Mouse (Mus musculus) stomach, embryonic 15.5 days (tissue): ENCODE results near the gene Ndufaf3. TPM values are rescaled to one million over a fixed set of nuclear protein-coding genes. Genes with fewer than 3 reads are reported as not detected.
"Not testable (repeated sequence)": the region's sequence is repeated elsewhere in the genome, so short reads cannot be mapped to it uniquely, and the experiment has no call there.

Experiments used
- ATAC-seq: fragments of 200-750 bp; cut with Nextera tagmentation; 2 replicates; pipeline ENCODE4 v1.8.0; 2017; ENCODE audit warnings: low read depth, moderate number of reproducible peaks, moderate TSS enrichment; ENCODE audit not compliant: insufficient read depth, low FRiP score
- H3K27ac ChIP-seq: fragments of 300-500 bp; sonication (generic); 2 replicates; pipeline ENCODE4 v1.5.1; 2015; ENCODE audit warnings: mild to moderate bottlenecking, inconsistent platforms
- H3K27me3 ChIP-seq: fragments of 300-500 bp; sonication (generic); replicated peaks from 2 replicates; pipeline ENCODE4 v1.6.1; 2015; ENCODE audit warnings: inconsistent platforms
- H3K36me3 ChIP-seq: fragments of 300-500 bp; sonication (generic); 2 replicates; pipeline ENCODE4 v1.6.1; 2015; ENCODE audit warnings: inconsistent platforms
- H3K4me1 ChIP-seq: fragments of 300-500 bp; sonication (generic); 2 replicates; pipeline ENCODE4 v1.6.1; 2015; ENCODE audit warnings: inconsistent platforms
- H3K4me2 ChIP-seq: fragments of 300-500 bp; sonication (generic); 2 replicates; pipeline ENCODE4 v1.6.1; 2015; ENCODE audit warnings: mild to moderate bottlenecking, inconsistent platforms
- H3K4me3 ChIP-seq: fragments of 300-500 bp; sonication (generic); replicated peaks from 2 replicates; pipeline ENCODE4 v1.5.1; 2015; ENCODE audit warnings: inconsistent platforms
- H3K9ac ChIP-seq: fragments of 300-500 bp; sonication (generic); 2 replicates; pipeline ENCODE4 v1.6.1; 2015; ENCODE audit warnings: inconsistent platforms
- H3K9me3 ChIP-seq: fragments of 300-500 bp; sonication (generic); 2 replicates; pipeline ENCODE4 v1.6.1; 2016; ENCODE audit warnings: inconsistent platforms
- WGBS: fragments of 180-500 bp; shearing (Covaris S2); methylation state at CpG from one replicate; pipeline ENCODE4 v1.1.7; 2015; 5-methylcytosine and 5-hydroxymethylcytosine counted together
- polyA plus RNA-seq: library from polyadenylated mRNA; unstranded; fragments of >200 nt; fragmentation: Nextera tagmentation; extraction: Ambion mirVana; gene quantifications from 2 replicates; pipeline ENCODE4 v1.2.1, GENCODE M21; 2015

Ndufaf3 gene
- 38.0 and 38.9 TPM in 2 replicates for polyA plus RNA-seq

DNA sequence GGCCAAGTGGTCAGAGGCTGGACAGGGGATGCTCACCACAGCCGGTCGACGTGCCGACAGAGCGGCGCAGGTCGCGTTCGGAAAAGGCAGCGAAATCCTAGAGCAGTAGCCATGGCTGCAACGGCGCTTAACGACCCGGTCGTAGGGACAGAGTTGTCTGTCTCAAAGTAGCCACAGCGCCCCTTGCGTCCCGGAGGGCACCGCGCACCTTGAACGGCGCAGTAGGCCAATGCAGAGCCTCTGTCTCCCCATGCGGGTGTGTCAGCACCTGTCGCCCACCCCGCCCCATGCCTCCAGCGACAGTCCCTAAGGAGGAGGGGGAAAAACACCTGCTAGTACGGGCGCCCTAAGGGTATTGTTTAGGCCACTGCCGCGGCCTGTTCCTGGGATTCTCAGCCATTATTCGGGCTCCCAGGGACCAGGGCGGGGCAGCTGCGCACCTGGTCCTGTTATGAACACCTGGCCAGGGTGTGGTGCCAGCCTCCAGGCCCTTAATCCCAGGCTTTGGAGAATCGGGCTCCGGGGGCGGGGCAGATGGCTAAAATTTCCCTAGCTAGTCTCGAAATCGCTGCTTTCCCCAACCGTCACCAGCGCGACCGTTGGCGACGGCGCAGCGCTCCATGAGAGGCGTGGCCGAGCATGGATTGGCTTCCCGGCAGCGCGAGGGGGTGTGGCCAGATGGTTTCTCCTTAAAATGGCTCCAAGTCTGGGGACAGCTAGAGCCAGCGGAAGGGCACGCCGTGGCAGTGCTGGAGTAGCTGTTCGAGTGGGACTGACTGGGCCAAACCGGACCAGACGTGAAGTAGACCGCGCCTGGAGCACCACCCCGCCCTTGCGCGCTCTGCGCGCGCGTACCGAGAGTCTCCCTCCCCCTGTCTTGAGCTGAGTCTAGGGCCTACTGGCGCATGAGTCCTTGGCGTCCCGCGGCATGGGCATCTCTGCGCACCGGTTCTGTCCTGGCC lies at the start of gene Ndufaf3:
Ndufaf3 (minus strand) TSS at position 620 of the 962 bp plus-strand sequence.
- no peaks in the 10 kb centered on the region for H3K27me3 ChIP-seq
- H3K27ac ChIP-seq: peak within 1 kb of the TSS; percentile 98
- 0% methylated on average over 73 of the region's 73 CpGs for WGBS
- H3K9ac ChIP-seq: peak within 1 kb of the TSS; percentile 64
- peaks cover 31% of the 10 kb centered on the region for H3K36me3 ChIP-seq
- H3K9me3 ChIP-seq: no peaks in the 10 kb centered on the region
- H3K4me1 ChIP-seq: peaks cover 31% of the 10 kb centered on the region
- H3K4me3 ChIP-seq: peak within 1 kb of the TSS; percentile 61
- H3K4me2 ChIP-seq: peak within 1 kb of the TSS; percentile 98
- peak; percentile 82 for ATAC-seq

DNA sequence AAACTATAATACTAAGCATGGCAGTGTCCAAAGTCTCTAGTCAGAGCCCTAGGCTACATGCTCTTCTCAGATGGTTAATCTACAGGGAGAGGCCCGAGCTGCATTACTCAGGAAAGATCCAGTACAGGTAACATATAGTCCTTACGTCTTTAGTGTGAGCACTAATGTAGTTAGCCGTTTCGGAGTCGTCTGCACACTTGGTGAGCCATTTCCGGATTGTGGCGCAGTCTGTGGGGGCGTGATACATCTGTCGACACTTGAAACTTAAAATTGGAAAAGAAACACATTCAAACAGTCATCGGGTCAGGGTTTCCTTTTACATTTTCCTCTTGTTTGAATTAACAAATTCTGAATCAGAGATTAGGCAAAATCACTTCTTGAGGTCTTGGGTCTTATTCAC lies 44.3 kb upstream of the Ndufaf3 start:
- WGBS: 92% methylated on average over 10 of the region's 10 CpGs
- no peak for ATAC-seq
- Histone ChIP-seq H3K27ac (no peak overlapping the region), H3K4me1 (no peaks in the 10 kb centered on the region), H3K4me3 (no peak overlapping the region), H3K9me3 (no peaks in the 10 kb centered on the region), H3K4me2 (no peak overlapping the region), H3K36me3 (peaks cover 67% of the 10 kb centered on the region), H3K27me3 (no peaks in the 10 kb centered on the region), H3K9ac (no peak overlapping the region)

GRCm38 (mm10) chr9:108608889-108609288 lies 41.7 kb upstream of the Ndufaf3 start:
- Histone ChIP-seq H3K36me3 (peaks cover 72% of the 10 kb centered on the region), H3K9me3 (no peaks in the 10 kb centered on the region), H3K9ac (no peak overlapping the region), H3K4me1 (no peaks in the 10 kb centered on the region), H3K27ac (no peak overlapping the region), H3K4me3 (no peak overlapping the region), H3K4me2 (no peak overlapping the region), H3K27me3 (no peaks in the 10 kb centered on the region)
- no peak for ATAC-seq
- WGBS: 86% methylated on average over 4 of the region's 4 CpGs

GRCm38 (mm10) chr9:108607929-108608328 lies 40.7 kb upstream of the Ndufaf3 start:
- peaks cover 72% of the 10 kb centered on the region for H3K36me3 ChIP-seq
- not testable (repeated sequence) for ATAC-seq

GRCm38 (mm10) chr9:108601986-108602385 lies 34.8 kb upstream of the Ndufaf3 start:
- WGBS: 69% methylated on average over 4 of the region's 4 CpGs
- ATAC-seq: no peak
- peaks cover 27% of the 10 kb centered on the region for H3K36me3 ChIP-seq

More at GRCm38 (mm10) chr9:108607929-108608328, 40.7 kb upstream of the Ndufaf3 start:
- not testable (repeated sequence) for H3K4me2 ChIP-seq, H3K4me1 ChIP-seq, H3K9ac ChIP-seq, H3K27ac ChIP-seq, H3K4me3 ChIP-seq, H3K27me3 ChIP-seq, H3K9me3 ChIP-seq
- 80% methylated on average over 5 of the region's 5 CpGs for WGBS

DNA sequence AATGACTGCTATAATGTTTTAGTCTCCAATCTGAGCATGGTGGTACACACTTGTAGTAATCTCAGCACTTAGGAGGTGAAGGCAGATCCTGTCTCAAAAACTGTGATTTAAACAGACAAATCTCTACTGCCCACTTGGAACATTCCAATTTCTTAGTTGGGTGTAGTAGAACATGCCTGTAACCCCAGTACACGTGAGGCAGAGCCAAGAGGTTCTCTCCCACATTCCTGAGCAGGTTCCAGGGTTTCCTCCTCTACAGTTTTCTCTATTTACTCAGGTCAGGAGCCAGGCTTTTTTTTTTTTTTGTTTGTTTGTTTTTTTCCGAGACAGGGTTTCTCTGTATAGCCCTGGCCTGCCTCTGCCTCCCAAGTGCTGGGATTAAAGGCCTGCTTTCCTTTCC lies 32.8 kb upstream of the Ndufaf3 start:
- Histone ChIP-seq H3K9ac (no peak overlapping the region), H3K4me1 (peaks cover 9% of the 10 kb centered on the region), H3K27ac (no peak overlapping the region), H3K4me2 (no peak overlapping the region), H3K9me3 (no peaks in the 10 kb centered on the region), H3K27me3 (no peaks in the 10 kb centered on the region), H3K4me3 (no peak overlapping the region), H3K36me3 (peaks cover 15% of the 10 kb centered on the region)
- no peak for ATAC-seq
- WGBS: 44% methylated on average over 2 of the region's 2 CpGs

More at GRCm38 (mm10) chr9:108601986-108602385, 34.8 kb upstream of the Ndufaf3 start:
- Histone ChIP-seq H3K4me3 (no peak overlapping the region), H3K27me3 (no peaks in the 10 kb centered on the region), H3K4me2 (no peak overlapping the region), H3K9me3 (no peaks in the 10 kb centered on the region), H3K27ac (no peak overlapping the region), H3K9ac (no peak overlapping the region), H3K4me1 (peaks cover 2% of the 10 kb centered on the region; the same call in 1 of the 2 replicates)

- Histone ChIP-seq H3K27ac (no peak overlapping the region), H3K4me1 (peaks cover 9% of the 10 kb centered on the region), H3K9ac (no peak overlapping the region), H3K36me3 (peaks cover 11% of the 10 kb centered on the region), H3K4me3 (no peak overlapping the region), H3K27me3 (no peaks in the 10 kb centered on the region), H3K4me2 (no peak overlapping the region), H3K9me3 (no peaks in the 10 kb centered on the region)
- no peak for ATAC-seq
- 69% methylated on average over 4 of the region's 4 CpGs for WGBS
Measured at GRCm38 (mm10) chr9:108599021-108599566, 31.9 kb upstream of the Ndufaf3 start.

GRCm38 (mm10) chr9:108596998-108597764 lies 29.9 kb upstream of the Ndufaf3 start, which contains the start of gene P4htm:
Gene P4htm, minus strand, starts transcription at chr9:108597667.
- 3% methylated on average over 68 of the region's 69 CpGs for WGBS

GRCm38 (mm10) chr9:108594354-108594753 lies 27.1 kb upstream of the Ndufaf3 start:
- H3K9me3 ChIP-seq: no peaks in the 10 kb centered on the region
- no peak for ATAC-seq
- H3K27ac ChIP-seq: no peak overlapping the region
- no peak overlapping the region for H3K4me3 ChIP-seq
- 61% methylated on average over 3 of the region's 3 CpGs for WGBS
- H3K4me1 ChIP-seq: peaks cover 9% of the 10 kb centered on the region
- no peaks in the 10 kb centered on the region for H3K36me3 ChIP-seq
- H3K4me2 ChIP-seq: no peak overlapping the region
- no peaks in the 10 kb centered on the region for H3K27me3 ChIP-seq
- no peak overlapping the region for H3K9ac ChIP-seq

More at GRCm38 (mm10) chr9:108596998-108597764, 29.9 kb upstream of the Ndufaf3 start, which contains the start of gene P4htm:
- Histone ChIP-seq H3K27me3 (no peaks in the 10 kb centered on the region), H3K4me1 (peaks cover 9% of the 10 kb centered on the region), H3K9ac (peak within 1 kb of the TSS; percentile 58), H3K27ac (no peak within 1 kb of the TSS), H3K4me3 (peak within 1 kb of the TSS; percentile 74), H3K4me2 (peak within 1 kb of the TSS; percentile 95), H3K9me3 (no peaks in the 10 kb centered on the region), H3K36me3 (no peaks in the 10 kb centered on the region)
- ATAC-seq: peak; percentile 70

DNA sequence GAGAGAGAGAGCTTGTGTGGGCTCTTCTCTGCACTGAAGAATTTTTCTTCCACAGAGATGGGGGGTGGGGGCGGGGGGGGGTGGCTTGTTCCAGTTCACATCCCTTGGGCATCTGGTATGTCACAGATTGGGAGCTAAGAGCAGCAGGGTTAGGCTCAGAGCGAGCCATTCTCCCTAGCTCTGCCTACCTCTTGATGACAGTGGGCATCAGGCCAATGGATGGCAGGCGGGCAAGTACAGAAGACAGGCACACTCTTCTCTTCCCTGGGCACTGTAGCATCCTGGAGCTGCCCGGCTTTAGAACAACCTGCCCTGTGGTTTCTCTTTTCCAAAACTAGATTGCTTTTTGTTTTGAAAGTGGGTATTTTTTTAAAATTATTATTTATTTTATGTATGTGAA lies 24.2 kb upstream of the Ndufaf3 start:
- H3K4me3 ChIP-seq: no peak overlapping the region
- ATAC-seq: no peak

GRCm38 (mm10) chr9:108589229-108589628 lies 22.0 kb upstream of the Ndufaf3 start:
- no peak overlapping the region for H3K27ac ChIP-seq
- H3K36me3 ChIP-seq: no peaks in the 10 kb centered on the region
- H3K4me2 ChIP-seq: no peak overlapping the region
- H3K4me1 ChIP-seq: peaks cover 17% of the 10 kb centered on the region
- WGBS: 57% methylated on average over 5 of the region's 5 CpGs
- H3K4me3 ChIP-seq: no peak overlapping the region
- no peaks in the 10 kb centered on the region for H3K27me3 ChIP-seq
- ATAC-seq: no peak
- H3K9me3 ChIP-seq: no peaks in the 10 kb centered on the region
- no peak overlapping the region for H3K9ac ChIP-seq

More for the DNA sequence above, 24.2 kb upstream of the Ndufaf3 start:
- Histone ChIP-seq H3K4me2 (no peak overlapping the region), H3K9me3 (no peaks in the 10 kb centered on the region), H3K9ac (no peak overlapping the region), H3K36me3 (no peaks in the 10 kb centered on the region), H3K27me3 (no peaks in the 10 kb centered on the region), H3K4me1 (peaks cover 19% of the 10 kb centered on the region), H3K27ac (no peak overlapping the region)
- 88% methylated on average over 4 of the region's 4 CpGs for WGBS
